Mouse (Mus musculus) left cerebral cortex, postnatal 14 days (tissue): ENCODE results near the gene Serp2. TPM values are rescaled to one million over a fixed set of nuclear protein-coding genes. Genes with fewer than 3 reads are reported as not detected.

Source experiments
- DNase-seq, 2 experiments: peaks; one replicate each; pipeline ENCODE4 v3.0.0; 2021 to 2022; ENCODE audit warnings: low spot score in 2 of 2, mixed read lengths in 1 of 2
- intact Hi-C: fragments of 180-260 bp; cut with DNase I; formaldehyde crosslinking; loops from one replicate; pipeline ENCODE4 v1.15.1; 2025
- total RNA-seq, 2 experiments: library from RNA; stranded (reverse); gene quantifications; 2 replicates each; pipeline ENCODE4 v1.2.3; 2021

The Serp2 gene
- total RNA-seq, 2 experiments from 2014 or later = 161 to 172 TPM

DNA sequence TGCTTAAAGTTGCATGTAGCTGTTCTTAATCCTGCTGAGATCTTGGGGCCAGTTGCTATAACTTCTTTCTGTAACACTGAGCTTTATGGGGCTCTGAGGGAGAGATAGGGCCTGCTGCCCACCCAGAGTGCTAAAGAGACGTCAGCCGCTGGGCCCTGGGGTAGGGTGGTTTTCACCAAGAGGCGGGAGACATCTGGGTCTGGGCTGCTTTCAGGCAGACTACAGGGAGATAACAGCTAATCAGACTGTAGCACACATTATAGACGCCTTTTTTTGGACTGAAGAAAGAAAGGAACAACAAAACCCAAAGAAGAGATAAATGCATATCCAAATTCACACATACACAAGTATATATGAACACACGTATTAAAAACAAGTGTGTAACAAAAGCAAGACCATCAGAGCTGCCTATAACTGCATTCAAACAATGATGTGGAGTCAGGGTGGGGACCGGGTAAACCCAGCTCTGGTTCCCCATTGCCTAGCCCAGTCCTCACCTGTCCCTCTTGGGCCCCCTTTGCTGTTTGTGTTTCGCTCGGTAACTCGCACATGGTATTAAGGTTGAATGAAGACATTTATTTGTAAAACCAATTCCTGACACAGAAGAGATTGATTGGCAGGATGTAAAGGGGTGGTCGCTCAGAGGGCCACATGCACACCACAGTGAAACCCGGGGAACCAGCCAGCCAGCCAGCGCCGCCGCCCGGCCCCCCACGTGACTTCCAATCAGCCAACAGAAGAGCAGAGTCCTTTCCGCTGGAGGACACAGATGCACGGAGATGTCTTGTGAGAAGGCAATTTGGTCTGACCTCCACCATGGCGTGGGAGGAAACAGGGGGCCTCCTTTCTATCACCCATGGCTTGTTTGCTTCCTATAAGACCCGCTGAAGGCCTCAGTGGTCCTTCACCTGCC lies 24.2 kb downstream of the Serp2 start:
- intact Hi-C loops = no loop called here
- peak in 1 of 2 experiments; percentile 31 for DNase-seq

DNA sequence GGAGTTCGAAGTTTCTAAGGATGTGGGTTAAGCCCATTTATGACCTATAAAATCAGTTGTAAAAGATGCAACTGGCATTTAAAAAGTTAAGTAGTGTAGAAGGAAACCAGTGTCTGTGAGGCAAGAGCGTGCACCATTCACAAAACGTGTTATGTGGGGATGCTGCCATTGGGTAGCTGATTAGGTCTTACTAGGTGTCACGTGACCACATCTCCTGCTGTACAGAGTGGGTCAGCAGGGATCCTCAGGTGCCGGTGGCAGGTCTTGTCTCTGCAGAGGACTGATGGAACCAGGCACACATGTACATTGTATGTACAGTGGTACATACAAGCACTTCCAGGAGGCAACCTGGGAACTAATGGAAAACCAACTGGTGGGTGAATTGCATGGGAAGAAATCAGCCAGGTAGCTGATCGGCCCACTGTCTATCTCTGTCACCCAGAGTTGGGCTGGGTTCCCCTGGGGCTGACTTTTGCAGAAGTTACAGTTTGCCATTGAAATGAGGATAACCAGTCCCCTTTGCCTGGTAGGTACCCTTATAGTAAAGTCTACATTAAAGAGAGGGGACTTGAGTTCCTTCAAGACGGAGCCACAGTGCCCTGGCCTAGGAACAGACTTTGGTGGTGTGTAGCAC lies 25.5 kb downstream of the Serp2 start:
- intact Hi-C loops = no loop called here
- DNase-seq = no peak

DNA sequence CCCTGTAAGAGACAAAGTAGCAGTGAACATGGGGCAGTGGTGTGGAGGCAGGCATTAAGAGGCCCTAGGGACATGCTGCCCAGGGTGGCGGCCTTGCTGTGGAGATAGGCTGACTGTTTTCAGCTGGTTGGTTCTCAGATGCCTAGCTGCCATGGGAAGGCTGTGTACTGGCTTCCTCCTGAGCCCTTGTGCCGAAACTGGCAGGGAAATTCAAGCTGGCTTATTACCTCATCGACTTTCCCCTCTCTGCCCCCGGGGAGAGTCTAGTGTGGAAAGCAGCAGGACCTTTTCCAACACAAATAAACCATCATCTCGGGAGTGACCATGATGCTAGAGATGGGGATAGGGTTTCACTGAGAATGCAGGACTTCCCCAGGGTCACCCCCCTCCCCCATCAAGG lies 28.0 kb downstream of the Serp2 start:
- no peak for DNase-seq
- intact Hi-C loops = no loop called here

- intact Hi-C loops = no loop called here
Measured at GRCm38 (mm10) chr14:76527758-76528313, 28.9 kb downstream of the Serp2 start.

DNA sequence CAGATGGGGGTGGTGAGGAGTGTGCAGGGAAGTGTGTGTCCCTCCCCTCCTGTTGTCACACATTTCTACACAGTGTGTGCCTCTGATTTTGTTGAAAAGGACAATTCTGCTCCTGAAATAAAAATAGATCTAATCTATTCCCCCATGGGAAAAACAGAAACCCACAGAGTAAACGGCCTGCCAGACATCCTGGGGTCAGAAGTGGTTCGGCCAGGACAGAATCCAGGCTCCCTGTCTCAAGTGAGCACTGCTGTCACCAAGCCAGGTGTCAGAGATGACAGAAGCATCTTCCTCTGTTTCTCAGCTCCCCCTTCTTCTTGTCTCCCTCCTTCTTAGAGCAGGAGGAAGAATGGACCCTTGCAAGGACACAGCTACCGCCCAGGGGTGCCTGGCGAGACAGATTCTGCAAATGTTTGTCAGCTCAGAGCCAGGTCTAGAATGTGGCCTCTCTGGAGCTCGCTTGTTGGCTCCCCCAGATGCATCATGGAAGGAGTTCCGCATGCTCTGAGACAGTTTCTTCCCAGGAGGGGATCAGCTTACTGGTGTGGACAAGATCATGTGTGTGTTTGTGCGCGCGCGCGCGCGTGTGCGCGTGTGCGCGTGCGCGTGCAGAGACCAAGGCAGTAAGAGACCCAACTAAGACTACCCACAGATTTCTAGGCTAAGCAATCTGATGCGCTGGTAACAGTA lies 29.5 kb downstream of the Serp2 start:
- DNase-seq = no peak
- intact Hi-C loops = no loop called here

More at GRCm38 (mm10) chr14:76527758-76528313, 28.9 kb downstream of the Serp2 start:
- no peak for DNase-seq

DNA sequence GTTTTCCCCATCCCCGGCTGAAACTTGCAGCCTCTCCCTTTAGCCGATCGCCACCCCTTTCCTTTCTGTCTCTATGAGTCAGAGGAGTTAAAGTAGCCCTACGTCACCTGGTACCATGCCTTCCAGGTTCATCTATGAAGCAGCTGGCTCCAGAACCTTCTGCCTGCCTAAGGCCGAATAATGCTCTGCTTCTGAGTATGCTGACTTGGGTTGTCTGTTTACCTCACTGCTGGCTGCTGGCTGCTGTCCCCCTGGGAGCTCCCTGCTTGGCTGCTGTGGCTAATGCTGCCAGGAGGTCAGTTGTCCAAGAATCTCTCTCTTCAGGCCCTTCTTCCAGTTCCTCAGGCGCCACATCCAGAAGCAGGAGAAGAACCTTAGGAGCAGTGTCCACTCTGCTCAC lies 30.2 kb downstream of the Serp2 start:
- intact Hi-C loops = no loop called here
- no peak for DNase-seq

DNA sequence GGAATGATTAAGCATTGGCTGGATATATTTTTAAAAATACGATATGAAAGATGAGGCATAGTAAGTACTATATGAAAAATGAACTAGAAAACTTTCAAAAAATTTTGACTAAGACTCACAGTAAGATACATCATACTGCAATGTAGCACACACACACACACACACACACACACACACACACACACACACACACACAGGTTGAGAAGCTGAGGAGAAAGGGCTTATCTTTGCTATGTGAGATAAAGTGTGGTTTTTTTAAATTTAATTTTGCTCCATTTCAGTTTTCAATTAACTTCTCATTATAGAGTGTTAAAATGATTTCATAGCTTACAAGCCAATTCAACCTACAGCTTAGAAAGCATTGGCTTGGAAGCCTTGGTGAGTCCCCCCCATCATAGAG lies 33.3 kb downstream of the Serp2 start:
- intact Hi-C loops = no loop called here
- DNase-seq = no peak

DNA sequence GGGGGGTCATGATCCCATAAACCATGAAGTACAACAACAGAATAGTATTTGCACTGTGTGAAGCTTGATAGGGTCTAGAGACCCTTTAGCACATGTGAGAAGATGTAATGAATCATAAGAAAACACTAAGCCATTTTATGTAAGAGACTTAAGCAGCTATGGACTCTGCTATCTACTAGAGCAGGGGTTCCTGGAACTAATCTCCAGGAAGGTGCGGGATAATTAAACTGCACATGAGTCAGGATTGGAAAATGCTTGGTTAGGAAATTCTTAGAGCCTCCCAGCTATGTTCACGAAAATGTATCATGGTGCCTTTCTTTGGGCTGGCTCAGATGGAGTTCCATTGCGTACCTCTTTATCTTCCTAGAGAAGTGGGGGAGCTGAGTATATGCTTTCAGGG lies 35.4 kb downstream of the Serp2 start:
- intact Hi-C loops = no loop called here

DNA sequence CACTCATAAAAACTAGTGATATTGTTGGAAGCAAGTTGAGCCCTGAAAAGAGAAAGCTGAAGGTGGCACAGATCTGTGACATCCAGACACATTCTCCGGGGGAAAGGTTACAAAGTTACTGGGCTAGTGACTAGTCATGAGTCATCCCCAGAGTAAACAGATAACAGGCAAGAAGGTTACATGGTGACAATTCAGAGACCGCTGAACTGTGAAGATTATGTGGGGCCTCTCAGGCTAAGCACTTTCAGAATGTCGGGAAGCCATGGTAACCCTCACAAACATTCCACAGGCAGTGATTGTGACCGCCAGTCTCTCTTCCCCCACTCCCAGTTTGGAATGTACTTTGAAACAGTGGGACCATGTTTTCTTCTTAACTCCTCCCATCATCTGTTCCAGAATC lies 36.1 kb downstream of the Serp2 start:
- intact Hi-C loops = no loop called here
- no peak for DNase-seq

More for the DNA sequence above, 35.4 kb downstream of the Serp2 start:
- DNase-seq = no peak

- no peak for DNase-seq
- intact Hi-C loops = no loop called here
Measured at GRCm38 (mm10) chr14:76518217-76518616, 38.5 kb downstream of the Serp2 start.

DNA sequence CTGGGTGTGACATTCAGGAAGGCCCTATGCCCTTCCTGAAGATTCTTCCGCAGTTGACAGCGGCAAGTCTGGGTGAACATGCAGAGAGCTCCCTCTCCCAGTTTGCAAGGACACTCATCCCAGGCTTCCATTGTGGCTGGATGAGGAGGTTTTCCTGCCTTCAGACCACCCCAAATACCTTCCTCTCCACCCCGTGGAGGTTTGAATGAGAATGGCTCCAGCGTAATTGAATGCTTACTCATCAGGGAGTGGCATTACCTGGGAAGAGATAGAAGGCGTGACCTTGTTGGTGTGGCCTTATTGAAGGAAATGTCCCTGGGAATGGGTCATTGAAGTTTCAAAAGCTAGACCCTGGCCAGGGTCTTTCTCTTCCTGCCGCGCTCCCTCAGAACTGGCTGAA lies 41.1 kb downstream of the Serp2 start:
- DNase-seq = no peak
- intact Hi-C loops = no loop called here

DNA sequence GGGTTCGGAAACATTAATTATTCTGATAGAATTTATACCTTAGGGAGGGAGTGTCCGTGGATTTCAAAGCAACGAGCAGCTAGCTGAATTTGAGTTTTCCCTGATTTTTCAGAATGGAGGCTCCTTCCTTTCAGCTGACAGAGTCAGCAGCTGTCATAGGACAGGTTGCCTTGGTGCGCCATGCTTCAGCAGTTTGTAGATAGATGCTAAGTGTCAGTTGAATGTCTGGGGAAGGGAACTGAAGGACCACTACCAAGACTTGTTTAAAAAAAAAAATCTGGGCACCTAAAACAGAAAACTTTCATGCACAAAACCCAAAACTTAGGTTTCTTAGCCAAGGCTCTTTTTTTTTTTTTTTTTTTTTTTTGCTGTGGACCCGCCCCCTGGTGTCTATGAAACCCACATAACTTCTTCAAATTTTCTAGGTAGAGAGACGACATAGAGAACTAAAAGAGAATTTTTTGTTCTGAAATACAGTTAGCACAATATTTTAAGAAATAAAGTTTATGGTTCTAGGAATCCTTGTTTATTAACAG lies 42.6 kb downstream of the Serp2 start:
- intact Hi-C loops = no loop called here
- no peak for DNase-seq

- intact Hi-C loops = no loop called here
- DNase-seq = no peak
Measured at GRCm38 (mm10) chr14:76513395-76514049, 43.2 kb downstream of the Serp2 start.

GRCm38 (mm10) chr14:76511971-76512370 lies 44.7 kb downstream of the Serp2 start:
- intact Hi-C loops = no loop called here
- no peak for DNase-seq

DNA sequence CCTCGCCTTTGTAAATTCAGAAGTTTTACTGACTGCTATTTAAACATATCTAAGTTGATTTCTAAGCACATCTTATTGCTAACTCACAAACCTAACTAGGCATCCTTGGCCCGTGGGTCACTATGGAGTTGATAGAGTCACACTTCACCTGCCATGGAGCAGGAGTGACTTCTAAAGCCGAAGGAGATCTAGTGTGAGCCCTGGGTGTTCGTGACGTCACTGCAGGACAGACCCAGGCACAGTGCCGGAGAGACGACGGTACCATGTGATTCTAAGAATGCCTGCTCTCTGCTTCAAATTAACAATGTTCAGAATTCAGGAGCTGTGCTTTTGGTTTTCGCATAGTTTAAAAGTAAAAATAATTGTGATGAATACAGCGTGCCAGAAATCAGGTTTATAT lies 48.0 kb downstream of the Serp2 start:
- intact Hi-C loops = loop anchor here (5.0 kb wide), 3 partner anchors 239 to 309 kb away; no protein-coding TSS in a partner anchor
- peak in 1 of 2 experiments; percentile 45 for DNase-seq

GRCm38 (mm10) chr14:76507804-76508500 lies 48.7 kb downstream of the Serp2 start:
- DNase-seq = no peak
- intact Hi-C loops = loop anchor here (5.0 kb wide), 3 partner anchors 239 to 309 kb away; no protein-coding TSS in a partner anchor

DNA sequence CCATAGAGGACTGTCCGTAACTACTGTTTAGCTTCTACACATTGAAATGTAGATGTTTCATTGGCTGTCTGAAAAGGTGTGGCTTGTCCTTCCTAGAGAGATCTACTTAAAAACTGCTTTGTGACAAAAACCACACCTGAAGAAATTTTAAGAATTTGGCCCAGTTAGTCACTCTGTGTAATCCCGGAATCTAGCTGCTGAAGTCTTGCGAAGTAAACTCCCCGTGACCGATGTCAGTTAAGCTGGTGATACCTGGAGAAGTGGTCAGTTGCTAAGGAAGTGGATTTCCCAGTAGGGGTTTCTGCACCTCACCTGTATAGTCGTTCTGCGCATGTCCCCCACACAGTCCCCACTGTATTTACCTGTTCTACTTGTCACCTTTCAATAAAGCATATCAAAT lies 49.3 kb downstream of the Serp2 start:
- no peak for DNase-seq
- intact Hi-C loops = loop anchor here (5.0 kb wide), 3 partner anchors 240 to 310 kb away; no protein-coding TSS in a partner anchor
